7 mouse cellular contexts compared by ENCODE assay signal in genomic region chr16:89774553-89774913, GRCm38 (mm10).
A peak's percentile ranks its signal among the peaks of the same experiment; 100 is the strongest.
DNase-seq lines count a peak whose midpoint lies in the region; ATAC-seq and TF ChIP-seq lines count a peak whose summit lies in the region.

No protein-coding gene starts in this region.

- no peak overlapping the region for H3K9ac ChIP-seq in neural tube, embryonic 11.5 days (ENCODE audit: low read length)
- H3K9ac ChIP-seq in hindbrain, embryonic 12.5 days, result no peak overlapping the region
- no peak overlapping the region for H3K9ac ChIP-seq in liver, embryonic 16.5 days (ENCODE audit: low read depth, low read length)

- no peak for TF ChIP-seq CTCF in cerebellum, adult 2 months (IDR thresholded peaks at IDR 0.05; ENCODE audit: borderline replicate concordance, insufficient read depth, low read depth, low read length)

- H3K36me3 ChIP-seq in neural tube, embryonic 11.5 days (ENCODE audit: control insufficient read depth, insufficient read depth, low read length), result no peaks in the 10 kb centered on the region
- H3K36me3 ChIP-seq in hindbrain, embryonic 12.5 days, result no peaks in the 10 kb centered on the region
- H3K36me3 ChIP-seq in liver, embryonic 16.5 days (ENCODE audit: control insufficient read depth, insufficient read depth), result no peaks in the 10 kb centered on the region

- no peak for DNase-seq in neural tube, embryonic 11.5 days (ENCODE audit: low spot score)
- DNase-seq in neural tube, embryonic 10.5 days (ENCODE audit: extremely low spot score, low spot score), result no peak
- DNase-seq in cerebellum, adult 2 months, result no peak
- DNase-seq in MN1 (ENCODE audit: low spot score), result no peak

- no peak for TF ChIP-seq POLR2A in cerebellum, adult 2 months (IDR thresholded peaks at IDR 0.05; ENCODE audit: borderline replicate concordance, insufficient read depth, low read length)

- ATAC-seq in neural tube, embryonic 11.5 days (ENCODE audit: insufficient read depth, low FRiP score, low TSS enrichment), result peak; percentile 45
- ATAC-seq in hindbrain, embryonic 12.5 days (ENCODE audit: low FRiP score), result no peak; the same call in 1 of the 2 replicates
- no peak for ATAC-seq in liver, embryonic 16.5 days (ENCODE audit: low read depth)
- ATAC-seq in activated CD4-positive, CD25-positive, alpha-beta regulatory T cell, adult 4 months, result no peak

- no peaks in the 10 kb centered on the region for H3K4me1 ChIP-seq in neural tube, embryonic 11.5 days (ENCODE audit: control insufficient read depth, insufficient read depth, low read length)
- peaks cover 4% of the 10 kb centered on the region; the same call in 1 of the 2 replicates for H3K4me1 ChIP-seq in hindbrain, embryonic 12.5 days
- H3K4me1 ChIP-seq in liver, embryonic 16.5 days (ENCODE audit: control insufficient read depth, low read depth, low read length), result peaks cover 3% of the 10 kb centered on the region; the same call in 1 of the 2 replicates
- H3K4me1 ChIP-seq in cerebellum, adult 2 months (ENCODE audit: control insufficient read depth, insufficient read depth, low read length), result no peaks in the 10 kb centered on the region

- peak overlapping the region; percentile 34; the same call in 1 of the 2 replicates for H3K4me3 ChIP-seq in neural tube, embryonic 11.5 days (ENCODE audit: low read depth, low read length)
- H3K4me3 ChIP-seq in hindbrain, embryonic 12.5 days, result peak overlapping the region; percentile 22
- no peak overlapping the region for H3K4me3 ChIP-seq in liver, embryonic 16.5 days (ENCODE audit: low read depth, low read length)
- no peak overlapping the region for H3K4me3 ChIP-seq in cerebellum, adult 2 months (replicated peaks; ENCODE audit: insufficient read depth, low read depth, low read length)

- peak overlapping the region; percentile 63 for H3K4me2 ChIP-seq in neural tube, embryonic 11.5 days (ENCODE audit: low read depth)
- H3K4me2 ChIP-seq in hindbrain, embryonic 12.5 days (replicated peaks), result peak overlapping the region; percentile 73
- peak overlapping the region; percentile 71 for H3K4me2 ChIP-seq in liver, embryonic 16.5 days (ENCODE audit: low read depth, low read length)

- H3K9me3 ChIP-seq in neural tube, embryonic 11.5 days (ENCODE audit: control insufficient read depth, low read length), result no peaks in the 10 kb centered on the region
- H3K9me3 ChIP-seq in hindbrain, embryonic 12.5 days (replicated peaks), result peaks cover 10% of the 10 kb centered on the region
- H3K9me3 ChIP-seq in liver, embryonic 16.5 days (replicated peaks; ENCODE audit: control insufficient read depth, low read length), result 0 out of 2 replicates have a peak, but pooled peaks cover 2% of the 10 kb centered on the region

- H3K27ac ChIP-seq in neural tube, embryonic 11.5 days (ENCODE audit: low read depth, low read length), result no peak overlapping the region
- no peak overlapping the region for H3K27ac ChIP-seq in hindbrain, embryonic 12.5 days
- no peak overlapping the region for H3K27ac ChIP-seq in liver, embryonic 16.5 days (ENCODE audit: low read length)
- no peak overlapping the region for H3K27ac ChIP-seq in cerebellum, adult 2 months (ENCODE audit: insufficient read depth, low read length)

- 34% methylated on average over 10 of the region's 10 CpGs for WGBS in neural tube, embryonic 11.5 days
- 31% methylated on average over 10 of the region's 10 CpGs for WGBS in hindbrain, embryonic 12.5 days
- 33% methylated on average over 10 of the region's 10 CpGs for WGBS in liver, embryonic 16.5 days (ENCODE audit: insufficient replicate concordance)
- 24% methylated on average over 10 of the region's 10 CpGs for WGBS in cerebellum, adult 2 months

- H3K27me3 ChIP-seq in neural tube, embryonic 11.5 days (ENCODE audit: control insufficient read depth, insufficient read depth, low read length), result no peaks in the 10 kb centered on the region
- peaks cover 2% of the 10 kb centered on the region; the same call in 1 of the 2 replicates for H3K27me3 ChIP-seq in hindbrain, embryonic 12.5 days
- H3K27me3 ChIP-seq in liver, embryonic 16.5 days (ENCODE audit: control insufficient read depth, insufficient read depth, low read depth, low read length), result no peaks in the 10 kb centered on the region
- H3K27me3 ChIP-seq in cerebellum, adult 2 months (ENCODE audit: control insufficient read depth, insufficient read depth, low read length), result no peaks in the 10 kb centered on the region

Comparison
In these comparisons a context has a peak if more than half of its experiments do, and no peak if none do; other contexts are left out.
1. H3K4me3 ChIP-seq: peak in neural tube, embryonic 11.5 days (single experiment) and hindbrain, embryonic 12.5 days (single experiment); none in liver, embryonic 16.5 days (single experiment) and cerebellum, adult 2 months (single experiment).
2. Peak in every context shown above with its lines, with median percentiles within 50 percentile points of each other: H3K4me2 ChIP-seq.